Comparison of ENCODE assay signal across 8 mouse cellular contexts in the genomic region with DNA sequence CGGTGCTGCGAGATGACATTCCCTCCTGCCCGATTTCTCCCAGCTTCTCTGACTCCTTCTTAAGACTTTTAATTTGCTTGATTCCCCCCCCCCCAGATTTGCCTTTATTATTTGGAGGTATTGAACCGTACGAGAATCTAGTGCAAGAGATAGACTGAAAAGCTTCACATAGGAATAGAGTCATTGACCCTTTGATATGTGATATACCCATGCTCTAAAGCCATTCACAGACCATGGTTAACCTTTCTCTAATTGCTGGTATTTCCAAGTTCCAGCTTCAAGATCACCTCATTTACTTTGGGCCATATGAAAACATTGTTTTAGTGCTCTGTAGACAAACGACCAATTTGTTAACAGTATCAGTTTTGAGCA. TPM values are rescaled to one million over a fixed set of nuclear protein-coding genes. Genes with fewer than 3 reads are reported as not detected.
DNase-seq lines count a peak whose midpoint lies in the region; ATAC-seq and TF ChIP-seq lines count a peak whose summit lies in the region.

No protein-coding gene starts in this region.

- H3K9ac ChIP-seq in kidney, embryonic 16.5 days (replicated peaks; ENCODE audit: low read length), result peak overlapping the region; percentile 81
- H3K9ac ChIP-seq in embryonic facial prominence, embryonic 11.5 days (replicated peaks; ENCODE audit: low read length), result peak overlapping the region; percentile 83
- H3K9ac ChIP-seq in intestine, embryonic 14.5 days (ENCODE audit: low read length), result peak overlapping the region; percentile 70
- H3K9ac ChIP-seq in midbrain, postnatal 0 days (replicated peaks; ENCODE audit: low read length, poor library complexity, severe bottlenecking), result peak overlapping the region; percentile 67

- no peak for TF ChIP-seq CTCF in midbrain, postnatal 0 days (IDR thresholded peaks at IDR 0.05)

- peak overlapping the region; percentile 87 for H3K27ac ChIP-seq in kidney, embryonic 16.5 days (ENCODE audit: low read length)
- H3K27ac ChIP-seq in embryonic facial prominence, embryonic 11.5 days (replicated peaks; ENCODE audit: low read depth, low read length), result peak overlapping the region; percentile 62; the same call in 1 of the 2 replicates
- peak overlapping the region; percentile 82; the same call in 1 of the 2 replicates for H3K27ac ChIP-seq in intestine, embryonic 14.5 days (ENCODE audit: low read depth)
- peak overlapping the region; percentile 88; the same call in 1 of the 2 replicates for H3K27ac ChIP-seq in midbrain, postnatal 0 days (ENCODE audit: low read depth, low read length)

- peak overlapping the region; percentile 66 for H3K4me2 ChIP-seq in kidney, embryonic 16.5 days (replicated peaks; ENCODE audit: low read depth, low read length)
- peak overlapping the region; percentile 71 for H3K4me2 ChIP-seq in embryonic facial prominence, embryonic 11.5 days (ENCODE audit: low read depth, low read length)
- peak overlapping the region; percentile 80 for H3K4me2 ChIP-seq in intestine, embryonic 14.5 days (ENCODE audit: low read length)
- peak overlapping the region; percentile 59 for H3K4me2 ChIP-seq in midbrain, postnatal 0 days (ENCODE audit: low read depth, low read length, poor library complexity, severe bottlenecking)

- H3K4me1 ChIP-seq in kidney, embryonic 16.5 days (ENCODE audit: insufficient read depth, low read length), result peaks cover 9% of the 10 kb centered on the region; the same call in 1 of the 2 replicates
- H3K4me1 ChIP-seq in embryonic facial prominence, embryonic 11.5 days (ENCODE audit: control insufficient read depth, insufficient read depth, low read length), result no peaks in the 10 kb centered on the region; the same call in 1 of the 2 replicates
- peaks cover 12% of the 10 kb centered on the region; the same call in 1 of the 2 replicates for H3K4me1 ChIP-seq in intestine, embryonic 14.5 days (replicated peaks; ENCODE audit: control insufficient read depth, insufficient read depth, low read length)
- H3K4me1 ChIP-seq in midbrain, postnatal 0 days (ENCODE audit: insufficient read depth, low read length), result peaks cover 7% of the 10 kb centered on the region; the same call in 1 of the 2 replicates

- 2% methylated on average over 6 of the region's 6 CpGs for WGBS in kidney, embryonic 16.5 days
- 7% methylated on average over 6 of the region's 6 CpGs for WGBS in embryonic facial prominence, embryonic 11.5 days
- 7% methylated on average over 6 of the region's 6 CpGs for WGBS in intestine, embryonic 14.5 days
- 8% methylated on average over 6 of the region's 6 CpGs for WGBS in midbrain, postnatal 0 days

- DNase-seq in kidney, postnatal 25 days, result no peak
- no peak for DNase-seq in embryonic facial prominence, embryonic 11.5 days (ENCODE audit: low spot score)
- no peak for DNase-seq in intestine, embryonic 14.5 days (ENCODE audit: low spot score)
- peak; percentile 1 for DNase-seq in midbrain, postnatal 0 days (ENCODE audit: low spot score)
- DNase-seq in layer of hippocampus, adult 11-12 months (ENCODE audit: low spot score), result no peak
- DNase-seq in cerebellum, postnatal 4 days (ENCODE audit: low spot score in 2 of 2), result no peak
- no peak for DNase-seq in c-Kit-positive CD71-positive TER-119-positive erythroid progenitor cells, embryonic 14.5 days (ENCODE audit: low spot score)

- H3K27me3 ChIP-seq in kidney, embryonic 16.5 days (ENCODE audit: insufficient read depth, low read length), result no peaks in the 10 kb centered on the region
- H3K27me3 ChIP-seq in embryonic facial prominence, embryonic 11.5 days (ENCODE audit: control insufficient read depth, insufficient read depth, low read length), result no peaks in the 10 kb centered on the region
- H3K27me3 ChIP-seq in intestine, embryonic 14.5 days (replicated peaks; ENCODE audit: control insufficient read depth, insufficient read depth, low read length), result no peaks in the 10 kb centered on the region
- H3K27me3 ChIP-seq in midbrain, postnatal 0 days (ENCODE audit: insufficient read depth, low read length), result no peaks in the 10 kb centered on the region

- H3K36me3 ChIP-seq in kidney, embryonic 16.5 days (ENCODE audit: insufficient read depth, low read length), result peaks cover 8% of the 10 kb centered on the region; the same call in 1 of the 2 replicates
- H3K36me3 ChIP-seq in embryonic facial prominence, embryonic 11.5 days (replicated peaks; ENCODE audit: control insufficient read depth, insufficient read depth, low read depth, low read length), result no peaks in the 10 kb centered on the region
- H3K36me3 ChIP-seq in intestine, embryonic 14.5 days (ENCODE audit: control insufficient read depth, insufficient read depth, low read length), result no peaks in the 10 kb centered on the region
- H3K36me3 ChIP-seq in midbrain, postnatal 0 days (ENCODE audit: insufficient read depth, low read length), result no peaks in the 10 kb centered on the region

- H3K9me3 ChIP-seq in kidney, embryonic 16.5 days (ENCODE audit: low read length), result no peaks in the 10 kb centered on the region
- no peaks in the 10 kb centered on the region for H3K9me3 ChIP-seq in embryonic facial prominence, embryonic 11.5 days (replicated peaks; ENCODE audit: control insufficient read depth, low read length)
- no peaks in the 10 kb centered on the region for H3K9me3 ChIP-seq in intestine, embryonic 14.5 days (ENCODE audit: control insufficient read depth, low read length)
- no peaks in the 10 kb centered on the region for H3K9me3 ChIP-seq in midbrain, postnatal 0 days (ENCODE audit: low read length)

- ATAC-seq in kidney, embryonic 16.5 days (ENCODE audit: low FRiP score, low TSS enrichment), result 0 out of 2 replicates have a peak, but pooled peaks have one; percentile 2
- ATAC-seq in embryonic facial prominence, embryonic 11.5 days (replicated peaks; ENCODE audit: insufficient number of reproducible peaks, low FRiP score, low TSS enrichment, low read depth), result no peak
- no peak for ATAC-seq in intestine, embryonic 14.5 days (replicated peaks; ENCODE audit: low FRiP score, low TSS enrichment, low read depth)
- 0 out of 2 replicates have a peak, but pooled peaks have one; percentile 4 for ATAC-seq in midbrain, postnatal 0 days (ENCODE audit: low FRiP score)

- H3K4me3 ChIP-seq in kidney, embryonic 16.5 days (ENCODE audit: low read length), result peak overlapping the region; percentile 68
- peak overlapping the region; percentile 77 for H3K4me3 ChIP-seq in embryonic facial prominence, embryonic 11.5 days (ENCODE audit: low read depth, low read length)
- H3K4me3 ChIP-seq in intestine, embryonic 14.5 days (ENCODE audit: low read depth, low read length), result peak overlapping the region; percentile 68
- H3K4me3 ChIP-seq in midbrain, postnatal 0 days (ENCODE audit: low read depth, low read length), result peak overlapping the region; percentile 62

RNA-seq across cellular contexts. Expression of gene Amacr, which starts 0.5 kb away (rescaled TPM):
- 37.1 and 44.4 TPM in 2 replicates for polyA plus RNA-seq in kidney, embryonic 16.5 days (2015; fragmentation: Nextera tagmentation; extraction: Ambion mirVana)
- polyA plus RNA-seq in embryonic facial prominence, embryonic 11.5 days (2014; fragmentation: Nextera tagmentation; extraction: Ambion mirVana), result 15.5 and 18.2 TPM in 2 replicates
- polyA plus RNA-seq in intestine, embryonic 14.5 days (2014; fragmentation: Nextera tagmentation; extraction: Ambion mirVana), result 21.6 and 22.7 TPM in 2 replicates
- total RNA-seq in midbrain, postnatal 0 days (2014; rRNA removed), result 5.2 and 6.3 TPM in 2 replicates
- polyA plus RNA-seq in midbrain, postnatal 0 days (2015; fragmentation: Nextera tagmentation; extraction: Ambion mirVana), result 9.8 and 11.1 TPM in 2 replicates

RNA-seq across cellular contexts. Expression of gene Slc45a2, which starts 18.5 kb away (rescaled TPM):
- 0.05 TPM in 1 of 2 replicates, not detected in the other for polyA plus RNA-seq in kidney, embryonic 16.5 days (2015; fragmentation: Nextera tagmentation; extraction: Ambion mirVana)
- 0.46 and 1.6 TPM in 2 replicates for polyA plus RNA-seq in embryonic facial prominence, embryonic 11.5 days (2014; fragmentation: Nextera tagmentation; extraction: Ambion mirVana)
- not detected in 2 replicates for polyA plus RNA-seq in intestine, embryonic 14.5 days (2014; fragmentation: Nextera tagmentation; extraction: Ambion mirVana)
- not detected in 2 replicates for total RNA-seq in midbrain, postnatal 0 days (2014; rRNA removed)
- polyA plus RNA-seq in midbrain, postnatal 0 days (2015; fragmentation: Nextera tagmentation; extraction: Ambion mirVana), result 0.05 TPM in 1 of 2 replicates, not detected in the other

RNA-seq across cellular contexts. Expression of gene C1qtnf3, which starts 29.9 kb away (rescaled TPM):
- polyA plus RNA-seq in kidney, embryonic 16.5 days (2015; fragmentation: Nextera tagmentation; extraction: Ambion mirVana), result 12.3 and 15.1 TPM in 2 replicates
- polyA plus RNA-seq in embryonic facial prominence, embryonic 11.5 days (2014; fragmentation: Nextera tagmentation; extraction: Ambion mirVana), result 1.2 and 4.0 TPM in 2 replicates
- 0.95 and 1.7 TPM in 2 replicates for polyA plus RNA-seq in intestine, embryonic 14.5 days (2014; fragmentation: Nextera tagmentation; extraction: Ambion mirVana)
- 0.52 and 0.55 TPM in 2 replicates for total RNA-seq in midbrain, postnatal 0 days (2014; rRNA removed)
- polyA plus RNA-seq in midbrain, postnatal 0 days (2015; fragmentation: Nextera tagmentation; extraction: Ambion mirVana), result 0.69 and 0.75 TPM in 2 replicates

RNA-seq across cellular contexts. Expression of gene Rxfp3, which starts 55.7 kb away (rescaled TPM):
- 0.33 and 0.37 TPM in 2 replicates for polyA plus RNA-seq in kidney, embryonic 16.5 days (2015; fragmentation: Nextera tagmentation; extraction: Ambion mirVana)
- polyA plus RNA-seq in embryonic facial prominence, embryonic 11.5 days (2014; fragmentation: Nextera tagmentation; extraction: Ambion mirVana), result 1.3 and 1.7 TPM in 2 replicates
- polyA plus RNA-seq in intestine, embryonic 14.5 days (2014; fragmentation: Nextera tagmentation; extraction: Ambion mirVana), result not detected in 2 replicates
- total RNA-seq in midbrain, postnatal 0 days (2014; rRNA removed), result 5.1 and 5.6 TPM in 2 replicates
- 2.4 and 2.7 TPM in 2 replicates for polyA plus RNA-seq in midbrain, postnatal 0 days (2015; fragmentation: Nextera tagmentation; extraction: Ambion mirVana)

Comparison
In these comparisons a context has a peak if more than half of its experiments do, and no peak if none do; other contexts are left out.
1. ATAC-seq: peak in kidney, embryonic 16.5 days (single experiment) and midbrain, postnatal 0 days (single experiment); none in embryonic facial prominence, embryonic 11.5 days (single experiment) and intestine, embryonic 14.5 days (single experiment).
2. Peak in every context shown above with its lines, with median percentiles within 50 percentile points of each other: H3K27ac ChIP-seq, H3K4me2 ChIP-seq, H3K4me3 ChIP-seq and H3K9ac ChIP-seq.